Mouse (Mus musculus) 3134 (cell line): ENCODE data around the gene Ncoa6.

Source experiments
- DNase-seq: peaks from one replicate; pipeline ENCODE4 v3.0.0-alpha.2; 2011; ENCODE audit warnings: low spot score; ENCODE audit not compliant: insufficient read length; ENCODE audit errors: extremely low read depth

Ncoa6 gene

DNA sequence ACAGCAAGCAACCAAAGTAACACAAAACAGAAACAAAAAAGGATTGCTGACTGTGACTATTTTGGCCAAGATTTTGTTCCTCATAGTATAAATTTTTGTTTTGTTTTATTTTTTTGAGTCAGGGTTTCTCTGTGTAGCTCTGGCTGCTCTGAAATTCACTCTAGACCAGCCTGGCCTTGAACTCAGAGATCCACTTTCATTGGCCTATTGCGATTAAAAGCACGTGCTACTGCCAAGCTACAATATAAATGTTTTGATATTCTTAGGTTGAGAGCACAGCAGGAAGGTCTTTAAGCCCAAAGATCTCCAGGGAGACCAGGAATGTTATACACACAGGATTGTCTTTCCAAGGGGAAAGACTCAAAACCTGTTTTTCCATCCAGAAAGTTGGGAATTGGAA lies 30.2 kb downstream of the Ncoa6 start:
- no peak for DNase-seq

DNA sequence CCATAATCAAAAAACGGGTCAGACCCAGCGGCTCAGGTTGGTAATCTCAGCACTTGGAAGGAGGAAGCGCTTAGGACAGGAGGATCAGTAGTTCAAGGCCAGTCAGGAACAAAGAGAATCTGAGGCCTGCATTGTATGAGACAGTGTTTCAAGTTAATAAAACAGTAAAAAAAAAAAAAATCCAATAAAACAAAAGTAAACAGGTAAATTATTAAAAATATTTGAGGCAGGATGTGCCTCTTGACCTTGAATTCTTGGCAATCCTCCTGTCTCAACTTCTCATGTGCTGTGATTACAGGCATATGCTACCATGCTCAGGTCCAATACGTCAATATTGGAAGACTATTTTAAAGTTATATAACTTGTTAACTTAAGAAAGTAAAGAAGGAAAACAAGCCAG lies 30.8 kb downstream of the Ncoa6 start:
- no peak for DNase-seq

DNA sequence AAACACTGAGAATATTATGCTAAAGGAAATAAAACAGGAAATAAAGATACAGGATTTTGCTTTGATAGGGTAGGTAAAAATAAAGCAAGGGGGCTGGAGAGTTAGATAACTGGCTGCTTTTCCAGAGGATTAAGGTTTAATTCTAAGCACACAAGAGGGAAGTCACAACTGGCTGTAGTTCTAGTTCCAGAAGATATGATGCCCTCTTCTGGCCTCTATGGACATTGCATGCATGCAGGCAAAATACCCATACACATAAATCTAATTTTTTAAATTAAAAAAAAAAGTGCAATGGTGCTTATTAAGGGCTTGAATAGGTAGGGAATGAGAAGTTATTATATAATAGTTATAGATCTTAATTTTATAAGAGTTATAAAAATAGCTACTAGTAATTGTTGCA lies 37.2 kb downstream of the Ncoa6 start:
- DNase-seq, result no peak

DNA sequence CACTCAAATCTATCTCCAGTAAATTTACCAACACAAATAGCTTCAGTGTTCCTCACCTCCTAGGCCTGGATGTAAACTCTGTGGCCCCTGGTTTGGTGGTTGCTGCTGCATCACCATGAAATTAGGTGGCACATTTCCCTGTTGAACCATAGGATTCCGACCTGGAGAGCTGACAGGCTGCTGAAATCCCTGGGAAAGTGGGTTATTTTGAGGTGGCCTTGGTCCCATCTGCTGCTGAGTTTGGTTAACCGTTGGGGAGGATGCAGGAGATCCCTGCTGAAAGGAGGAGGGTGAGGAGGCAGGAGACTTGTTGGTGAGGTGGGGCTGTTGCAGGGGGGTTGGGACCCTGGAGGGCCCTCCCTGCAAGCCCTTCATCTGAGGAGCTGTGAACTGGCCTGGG lies 52.8 kb downstream of the Ncoa6 start:
- DNase-seq, result no peak

GRCm38 (mm10) chr2:155404635-155405034 lies 69.1 kb downstream of the Ncoa6 start:
- DNase-seq, result no peak

DNA sequence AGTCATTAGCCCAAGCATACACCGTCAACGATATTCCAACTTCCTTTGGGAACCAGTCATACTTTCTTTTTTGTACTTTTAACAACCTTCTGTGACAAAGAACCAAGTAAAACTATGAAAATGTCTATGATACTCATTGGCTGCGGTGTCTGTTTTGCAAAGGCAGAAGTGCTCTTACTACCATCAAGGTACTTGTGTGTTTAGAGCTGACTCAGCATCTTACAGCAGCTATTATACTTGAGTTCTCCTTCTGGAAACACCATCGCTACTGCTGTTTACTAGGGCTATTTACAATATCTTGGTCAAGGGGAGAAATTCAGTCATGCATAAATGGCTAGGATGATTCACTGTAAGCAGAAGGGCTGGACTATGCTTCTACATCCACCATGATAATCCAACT lies 71.8 kb downstream of the Ncoa6 start:
- DNase-seq, result no peak

- DNase-seq, result no peak
Measured at GRCm38 (mm10) chr2:155400276-155400675, 73.4 kb downstream of the Ncoa6 start.

DNA sequence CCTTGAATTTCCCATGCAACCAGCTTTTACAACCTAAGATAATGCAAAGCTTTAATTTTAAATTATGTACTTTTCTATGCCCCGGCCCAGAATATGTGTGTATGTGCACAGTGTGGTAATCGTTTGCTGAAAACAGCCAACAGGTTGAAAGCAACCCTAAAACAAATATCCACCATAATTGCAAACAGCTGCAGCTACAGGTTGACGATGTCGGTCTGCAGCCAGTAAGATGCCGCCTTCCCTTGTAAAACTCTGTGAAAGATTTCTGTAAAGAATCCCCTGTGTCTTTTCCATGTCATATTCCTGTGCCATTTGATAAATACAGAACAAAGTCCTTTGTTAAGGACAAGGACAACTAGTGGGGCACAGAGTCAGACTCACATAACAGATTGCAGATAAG lies 79.1 kb downstream of the Ncoa6 start:
- DNase-seq, result no peak

GRCm38 (mm10) chr2:155388573-155388972 lies 85.1 kb downstream of the Ncoa6 start:
- no peak for DNase-seq

- no peak for DNase-seq
Measured at GRCm38 (mm10) chr2:155387052-155387451, 86.6 kb downstream of the Ncoa6 start.

GRCm38 (mm10) chr2:155386534-155386899 lies 87.2 kb downstream of the Ncoa6 start:
- DNase-seq, result no peak

DNA sequence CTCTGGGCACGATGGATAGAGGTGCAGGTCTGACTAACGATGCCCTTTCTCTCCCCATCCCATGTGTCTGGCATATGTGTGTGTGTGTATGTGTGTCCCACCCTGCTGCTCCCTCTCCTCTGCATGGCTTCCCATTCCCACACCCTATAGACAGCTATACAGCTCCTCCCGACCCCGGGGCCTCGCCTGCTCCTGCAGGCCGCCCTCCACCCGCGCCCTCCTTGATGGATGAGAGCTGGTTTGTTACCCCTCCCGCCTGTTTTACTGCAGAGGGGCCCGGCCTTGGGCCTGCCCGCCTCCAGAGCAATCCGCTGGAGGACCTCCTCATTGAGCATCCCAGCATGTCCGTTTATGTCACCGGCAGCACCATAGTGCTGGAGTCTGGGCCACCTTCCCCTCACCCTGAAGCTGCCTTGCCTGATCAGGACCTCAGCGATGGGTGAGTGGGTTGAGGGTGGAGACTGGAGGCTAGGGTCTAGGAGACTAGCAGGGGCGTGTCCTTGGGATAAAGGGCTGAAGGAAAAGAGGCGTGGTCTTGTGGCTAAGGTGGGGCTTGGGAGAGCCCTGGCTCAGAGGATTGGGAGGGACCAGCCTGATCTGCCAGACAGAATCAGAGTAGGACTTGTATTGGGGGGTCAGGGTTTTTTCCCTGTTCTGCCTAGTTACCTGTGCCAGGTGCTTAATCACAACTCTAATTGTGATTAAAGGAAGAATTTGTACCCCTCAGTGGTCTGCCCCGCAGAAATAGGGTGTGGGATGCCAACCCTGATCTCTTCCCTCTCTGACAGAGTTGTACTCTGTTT lies 87.8 kb downstream of the Ncoa6 start:
- DNase-seq, result no peak

- peak; percentile 57 for DNase-seq
Measured at GRCm38 (mm10) chr2:155385090-155385489, 88.6 kb downstream of the Ncoa6 start.

DNA sequence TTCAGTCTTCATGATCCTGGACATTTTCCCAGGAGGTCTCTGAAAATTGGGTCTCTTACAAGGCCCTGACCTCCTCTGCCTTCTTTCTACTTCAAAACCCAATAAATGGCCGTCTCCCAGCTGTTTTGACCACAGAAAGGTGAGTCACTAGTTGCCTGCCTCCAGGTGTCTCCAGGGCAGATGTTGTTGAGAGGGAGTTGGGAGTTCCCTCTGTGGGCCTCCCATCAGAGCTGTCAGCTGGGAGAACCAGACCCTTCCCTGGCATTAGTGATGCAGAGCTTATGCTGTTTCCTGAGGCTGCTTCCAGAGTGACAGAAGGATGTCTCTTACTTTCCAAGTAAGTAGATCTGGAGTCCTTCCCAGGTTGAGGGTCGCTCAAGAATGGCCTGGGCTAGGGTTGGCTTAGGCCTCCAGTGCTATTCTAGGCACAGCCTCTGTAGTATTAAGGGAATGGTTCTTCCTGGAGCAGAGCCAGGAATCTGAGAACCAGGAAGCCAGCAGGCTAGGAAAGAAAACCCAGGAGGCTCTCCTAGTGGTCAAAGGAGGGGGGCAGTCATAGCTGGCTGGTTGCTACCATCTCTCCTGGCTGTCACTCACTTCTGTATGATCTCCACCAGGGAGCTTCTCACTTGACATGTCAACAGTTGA lies 90.8 kb downstream of the Ncoa6 start:
- DNase-seq, result no peak

- DNase-seq, result no peak
Measured at GRCm38 (mm10) chr2:155382332-155382700, 91.4 kb downstream of the Ncoa6 start.

DNA sequence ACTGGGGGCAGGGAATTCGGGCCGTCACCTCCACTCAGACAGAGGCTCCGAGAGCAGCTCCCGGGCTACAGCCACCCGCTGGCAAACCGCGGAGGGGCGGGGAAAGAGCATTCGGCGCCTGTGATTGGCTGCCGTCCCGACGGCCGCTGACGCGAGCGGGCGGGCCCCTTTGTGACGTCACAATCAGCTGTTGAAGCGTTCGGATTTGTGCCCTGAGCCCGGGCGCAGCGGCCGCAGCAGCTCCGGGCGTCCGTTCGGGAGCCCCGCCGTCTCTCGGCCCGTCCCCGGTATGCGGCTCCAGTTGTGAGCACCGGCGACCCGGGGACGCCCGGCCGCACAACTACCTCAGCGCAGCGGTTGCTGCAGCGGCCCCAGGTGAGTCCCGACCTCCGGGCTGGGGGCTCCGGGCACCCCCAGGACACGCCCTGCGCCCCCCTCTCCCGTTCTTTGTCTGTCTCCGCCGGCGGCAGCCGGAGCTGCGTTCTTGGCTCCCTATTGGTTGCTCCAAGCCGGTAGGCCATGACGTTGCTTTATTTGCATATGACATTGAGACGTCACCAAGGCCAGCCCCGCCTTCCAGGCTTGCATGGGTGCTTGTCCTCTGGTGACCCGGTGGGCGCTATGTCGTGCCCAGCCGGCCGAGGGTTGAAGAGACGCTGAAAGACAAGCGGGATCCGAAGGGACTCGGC lies 91.9 kb downstream of the Ncoa6 start:
- peak; percentile 94 for DNase-seq

- no peak for DNase-seq
Measured at GRCm38 (mm10) chr2:155381060-155381437, 92.6 kb downstream of the Ncoa6 start.

- no peak for DNase-seq
Measured at GRCm38 (mm10) chr2:155380261-155381059, 93.2 kb downstream of the Ncoa6 start, which contains the start of gene Trp53inp2. TSS of gene Trp53inp2 (plus strand) at chr2:155381059.

DNA sequence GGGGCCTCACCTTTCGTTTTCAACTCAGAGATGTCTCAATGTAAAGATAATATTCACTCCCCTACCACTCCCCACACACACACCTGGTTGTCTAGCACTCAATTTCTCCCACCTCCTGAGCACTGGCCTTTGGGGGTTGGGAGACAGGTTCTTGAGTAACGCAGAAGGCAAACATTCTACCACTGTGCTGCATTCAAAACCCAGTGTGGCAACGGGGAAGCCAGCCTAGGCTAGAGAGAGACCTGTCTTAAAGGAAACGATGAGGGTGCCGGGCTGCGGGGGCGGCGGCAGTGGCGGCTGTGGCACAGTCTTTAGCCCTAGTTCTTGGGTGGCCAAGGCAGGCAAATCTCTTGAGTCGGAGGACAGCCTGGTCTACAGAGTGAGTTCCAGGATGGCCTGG lies 97.5 kb downstream of the Ncoa6 start:
- no peak for DNase-seq

DNA sequence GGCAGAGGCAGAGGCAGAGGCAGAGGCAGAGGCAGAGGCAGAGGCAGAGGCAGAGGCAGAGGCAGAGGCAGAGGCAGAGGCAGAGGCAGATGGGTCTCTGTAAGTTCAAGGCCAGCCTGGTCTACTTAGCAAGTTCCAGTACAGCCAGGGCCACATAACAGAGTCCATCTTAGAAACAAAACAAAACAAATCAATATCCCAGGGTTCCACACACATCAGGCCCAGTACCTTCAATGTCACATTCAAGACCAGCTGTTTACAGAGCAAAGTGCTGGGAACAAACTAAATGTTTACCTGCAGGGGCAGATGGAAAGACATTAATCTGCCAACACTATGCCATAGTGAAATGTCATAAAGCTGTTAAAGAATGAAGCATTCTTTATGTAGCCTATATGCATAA lies 99.2 kb downstream of the Ncoa6 start:
- no peak for DNase-seq

GRCm38 (mm10) chr2:155373886-155374285 lies 99.8 kb downstream of the Ncoa6 start:
- no peak for DNase-seq
